Mouse (Mus musculus) CD8-positive naive resting alpha-beta T cell, adult 2 months (primary cell): ENCODE results near the gene Dnhd1.
"Not testable (repeated sequence)": the region's sequence is repeated elsewhere in the genome, so short reads cannot be mapped to it uniquely, and the experiment has no call there.

ENCODE experiments used
- DNase-seq, 2 experiments: peaks; one replicate each; pipeline ENCODE4 v3.0.0; 2022; ENCODE audit warnings: low read depth in 2 of 2, low spot score in 2 of 2

Gene Dnhd1

GRCm38 (mm10) chr7:105738948-105739347 lies 88.3 kb downstream of the Dnhd1 start:
- DNase-seq = no peak

DNA sequence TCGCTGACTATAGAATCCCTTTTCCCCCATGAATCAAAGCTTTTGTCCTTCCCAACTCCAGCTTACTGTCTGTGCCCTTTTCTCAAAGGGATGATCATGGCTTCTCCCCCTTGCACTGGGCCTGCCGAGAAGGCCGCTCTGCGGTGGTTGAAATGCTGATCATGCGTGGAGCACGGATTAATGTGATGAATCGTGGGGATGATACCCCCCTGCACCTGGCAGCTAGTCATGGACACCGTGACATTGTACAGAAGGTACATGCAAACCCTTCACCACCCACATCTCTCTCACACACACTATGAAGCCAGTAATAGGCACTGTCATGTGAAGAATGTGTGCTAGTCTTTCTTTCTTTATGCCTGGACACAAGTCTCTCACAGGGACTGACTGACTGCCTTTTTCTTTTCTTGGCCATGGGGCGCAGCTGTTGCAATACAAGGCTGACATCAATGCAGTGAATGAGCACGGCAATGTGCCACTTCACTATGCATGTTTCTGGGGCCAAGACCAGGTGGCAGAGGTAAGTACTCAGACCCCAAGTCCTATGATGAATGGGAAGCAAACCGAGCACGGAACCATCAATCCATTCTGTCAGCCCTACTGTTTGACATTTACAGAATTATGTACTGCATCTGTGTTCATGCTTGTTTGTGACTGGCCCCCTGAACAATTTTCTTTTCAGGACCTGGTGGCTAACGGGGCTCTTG lies 89.6 kb downstream of the Dnhd1 start:
- DNase-seq = no peak

DNA sequence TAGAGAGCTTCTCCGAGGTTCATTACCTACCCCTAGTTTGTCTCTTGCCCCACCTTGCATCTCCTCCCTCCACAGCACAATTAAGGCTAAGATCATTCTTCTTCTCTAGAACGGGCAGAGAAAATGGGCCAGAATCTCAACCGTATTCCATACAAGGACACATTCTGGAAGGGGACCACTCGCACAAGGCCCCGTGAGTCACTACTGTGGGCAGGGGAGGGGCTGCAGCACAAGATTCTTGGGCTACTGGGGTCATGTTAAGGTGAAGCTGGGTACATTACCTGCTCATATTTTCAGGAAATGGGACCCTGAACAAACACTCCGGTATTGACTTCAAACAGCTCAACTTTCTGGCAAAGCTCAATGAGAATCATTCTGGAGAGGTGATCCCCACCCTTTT lies 90.2 kb downstream of the Dnhd1 start:
- no peak for DNase-seq

DNA sequence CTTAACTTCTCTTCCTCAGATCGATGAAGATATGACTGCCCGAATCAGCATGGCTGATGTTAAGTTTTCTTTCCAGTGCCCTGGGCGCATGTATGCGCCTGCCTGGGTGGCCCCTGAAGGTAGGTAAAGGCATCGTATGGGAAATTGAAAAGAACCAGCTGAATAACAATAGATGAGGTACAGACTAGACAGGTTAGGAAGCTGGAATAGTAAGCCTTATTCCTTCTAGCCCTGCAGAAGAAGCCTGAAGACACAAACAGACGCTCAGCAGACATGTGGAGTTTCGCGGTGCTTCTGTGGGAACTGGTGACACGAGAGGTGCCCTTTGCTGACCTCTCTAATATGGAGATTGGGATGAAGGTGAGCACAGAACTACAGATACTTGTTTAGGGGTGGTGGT lies 91.4 kb downstream of the Dnhd1 start:
- no peak for DNase-seq

- not testable (repeated sequence) for DNase-seq
Observed at GRCm38 (mm10) chr7:105742539-105743215, 92.0 kb downstream of the Dnhd1 start.

GRCm38 (mm10) chr7:105743246-105743925 lies 92.8 kb downstream of the Dnhd1 start:
- DNase-seq = not testable (repeated sequence)

DNA sequence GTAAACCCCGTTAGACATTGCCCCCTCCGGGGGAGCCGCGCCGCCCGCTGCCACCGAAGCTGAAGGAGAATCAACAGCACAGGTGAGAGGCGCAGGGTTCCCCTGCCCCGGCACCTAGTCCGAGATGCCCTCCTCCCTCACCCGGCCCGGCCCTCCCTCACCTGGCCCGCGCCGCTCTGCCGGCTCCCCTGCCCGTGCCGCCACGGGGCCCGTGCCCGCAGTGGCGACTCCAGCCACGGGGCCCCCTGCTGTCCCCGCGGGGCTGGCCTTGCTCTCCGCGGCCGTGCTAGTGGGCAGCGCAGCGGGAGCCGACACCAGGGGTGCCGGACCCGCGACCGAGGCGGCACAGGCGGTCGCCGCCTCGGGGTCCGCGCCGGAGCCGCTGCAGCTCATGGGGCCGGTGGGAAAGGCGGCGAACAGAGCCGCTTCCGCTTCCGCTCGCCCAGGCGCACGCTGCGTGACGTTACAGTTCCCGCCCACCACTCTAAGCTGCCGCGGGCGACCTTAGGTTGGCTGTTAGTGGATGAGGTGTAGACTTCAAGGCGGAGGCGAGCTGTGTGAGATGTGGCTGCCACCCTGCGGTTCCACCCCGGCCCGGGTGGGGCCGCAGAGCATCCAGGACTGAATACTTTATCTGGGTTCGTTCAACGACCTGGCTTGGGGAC lies 93.4 kb downstream of the Dnhd1 start, which contains the start of gene Taf10:
Taf10 (minus strand) TSS at position 436 of the 665 bp plus-strand sequence.
- peak; percentile 85 to 88 for DNase-seq

- DNase-seq = no peak
Observed at GRCm38 (mm10) chr7:105747776-105748175, 97.1 kb downstream of the Dnhd1 start.

- DNase-seq = peak; percentile 87 to 95
Observed at GRCm38 (mm10) chr7:105751491-105752433, 101.1 kb downstream of the Dnhd1 start, which contains the start of gene Tpp1. TSS of gene Tpp1 (minus strand) at chr7:105752235.

GRCm38 (mm10) chr7:105752716-105753115 lies 102.1 kb downstream of the Dnhd1 start:
- no peak for DNase-seq

DNA sequence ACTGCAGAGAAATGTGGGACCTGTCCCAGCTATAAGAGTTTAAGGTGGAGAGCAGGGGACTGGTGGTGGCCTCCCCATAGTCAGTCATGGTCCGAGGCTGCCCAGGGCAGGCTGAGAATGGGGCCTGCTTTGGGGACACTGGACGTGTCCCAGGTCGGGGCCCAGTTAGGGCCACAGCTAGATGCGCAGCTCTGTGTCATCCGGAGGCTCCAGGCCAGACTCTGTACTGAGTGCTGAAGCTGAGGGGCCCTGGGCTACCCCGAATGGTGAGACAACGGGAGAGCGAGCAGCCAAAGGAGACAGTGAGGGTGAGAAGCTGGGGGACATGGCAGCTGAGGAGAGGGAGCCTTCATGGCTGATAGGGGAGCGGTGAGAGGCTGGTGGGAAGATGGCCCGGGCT lies 102.7 kb downstream of the Dnhd1 start:
- no peak for DNase-seq

DNA sequence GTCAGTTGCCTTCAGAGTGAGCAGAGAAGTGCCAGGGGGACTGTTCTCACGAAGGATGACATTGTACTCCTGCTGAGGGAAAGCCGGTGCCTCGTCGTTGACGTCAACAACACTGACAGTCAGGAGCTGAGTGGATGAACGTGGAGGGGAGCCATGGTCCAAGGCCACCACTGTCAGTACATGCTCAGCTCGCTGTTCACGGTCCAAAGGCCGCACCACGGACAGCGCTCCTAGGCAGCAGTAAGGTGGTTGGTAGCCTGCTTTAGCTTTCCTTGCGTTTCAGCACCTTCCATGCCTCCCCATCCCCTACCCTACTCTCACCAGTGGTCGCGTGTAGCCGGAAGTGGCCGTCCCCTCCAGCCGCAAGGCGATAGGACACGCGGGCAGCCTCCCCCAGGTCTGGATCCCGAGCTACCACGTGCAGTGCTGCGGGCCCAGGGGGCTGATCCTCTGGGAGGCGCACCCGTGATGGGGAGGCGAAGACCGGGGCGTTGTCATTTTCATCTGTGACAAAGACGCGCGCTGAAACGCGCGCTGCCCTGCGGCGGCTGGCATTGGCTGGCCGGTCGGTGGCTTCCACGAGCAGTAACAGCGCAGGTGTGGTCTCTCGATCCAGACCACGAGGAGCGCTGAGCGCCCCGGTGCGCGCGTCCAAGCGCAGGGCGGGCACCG lies 111.3 kb downstream of the Dnhd1 start:
- DNase-seq = no peak

- DNase-seq = no peak
Observed at GRCm38 (mm10) chr7:105762517-105763270, 112.1 kb downstream of the Dnhd1 start.

GRCm38 (mm10) chr7:105764331-105764730 lies 113.7 kb downstream of the Dnhd1 start:
- no peak for DNase-seq

DNA sequence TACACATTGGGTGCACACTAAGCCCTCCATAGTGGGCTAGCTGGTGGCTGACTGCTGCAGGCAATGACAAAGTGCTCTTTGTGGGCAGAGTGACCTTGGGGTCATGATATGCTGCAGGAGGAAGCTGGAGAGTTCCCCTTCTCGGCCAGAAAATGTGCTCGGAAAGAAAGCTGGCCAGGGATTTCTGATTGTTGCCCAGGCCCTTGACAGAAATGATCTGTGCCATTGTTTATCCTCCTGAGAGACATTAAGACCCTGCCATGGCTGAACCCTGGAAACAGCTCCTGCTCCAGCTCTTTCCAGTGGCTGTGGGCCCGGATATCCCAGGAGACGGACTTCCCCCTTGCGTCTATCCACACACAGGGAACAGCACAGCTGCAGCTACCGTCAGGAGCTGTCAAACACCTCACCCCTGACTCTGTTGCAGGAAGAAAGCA lies 117.1 kb downstream of the Dnhd1 start:
- no peak for DNase-seq

GRCm38 (mm10) chr7:105769959-105770358 lies 119.3 kb downstream of the Dnhd1 start:
- no peak for DNase-seq
